Mouse (Mus musculus): ENCODE measurements around the gene Disp3. TPM values are rescaled to one million over a fixed set of nuclear protein-coding genes. Genes with fewer than 3 reads are reported as not detected.
A peak's percentile ranks its signal among the peaks of the same experiment; 100 is the strongest.

Disp3 gene
- total RNA-seq, 1 experiment from 2014 or later, result 0.26 TPM

GRCm38 (mm10) chr4:148215264-148215900 lies 72.4 kb downstream of the Disp3 start:
- no peak for DNase-seq

GRCm38 (mm10) chr4:148214460-148215136 lies 73.2 kb downstream of the Disp3 start:
- peak; percentile 14 for DNase-seq

DNA sequence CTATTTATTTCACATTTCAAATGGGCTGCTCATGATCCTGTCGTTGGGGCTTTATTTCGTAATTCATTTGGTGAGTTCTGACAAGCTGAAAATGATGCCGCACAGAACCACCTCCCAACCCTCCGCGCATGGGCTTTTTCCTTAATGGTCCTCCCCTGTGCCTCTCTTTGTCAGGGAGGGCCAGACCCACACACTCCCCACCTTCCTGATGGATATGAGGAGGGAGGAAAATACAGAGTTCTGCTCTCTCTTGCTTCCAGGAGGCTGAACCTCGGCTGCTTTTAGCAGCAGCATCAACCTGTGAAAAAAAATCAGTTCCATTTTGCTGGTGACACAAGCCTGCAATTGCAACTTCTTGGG lies 82.9 kb downstream of the Disp3 start:
- no peak for DNase-seq

DNA sequence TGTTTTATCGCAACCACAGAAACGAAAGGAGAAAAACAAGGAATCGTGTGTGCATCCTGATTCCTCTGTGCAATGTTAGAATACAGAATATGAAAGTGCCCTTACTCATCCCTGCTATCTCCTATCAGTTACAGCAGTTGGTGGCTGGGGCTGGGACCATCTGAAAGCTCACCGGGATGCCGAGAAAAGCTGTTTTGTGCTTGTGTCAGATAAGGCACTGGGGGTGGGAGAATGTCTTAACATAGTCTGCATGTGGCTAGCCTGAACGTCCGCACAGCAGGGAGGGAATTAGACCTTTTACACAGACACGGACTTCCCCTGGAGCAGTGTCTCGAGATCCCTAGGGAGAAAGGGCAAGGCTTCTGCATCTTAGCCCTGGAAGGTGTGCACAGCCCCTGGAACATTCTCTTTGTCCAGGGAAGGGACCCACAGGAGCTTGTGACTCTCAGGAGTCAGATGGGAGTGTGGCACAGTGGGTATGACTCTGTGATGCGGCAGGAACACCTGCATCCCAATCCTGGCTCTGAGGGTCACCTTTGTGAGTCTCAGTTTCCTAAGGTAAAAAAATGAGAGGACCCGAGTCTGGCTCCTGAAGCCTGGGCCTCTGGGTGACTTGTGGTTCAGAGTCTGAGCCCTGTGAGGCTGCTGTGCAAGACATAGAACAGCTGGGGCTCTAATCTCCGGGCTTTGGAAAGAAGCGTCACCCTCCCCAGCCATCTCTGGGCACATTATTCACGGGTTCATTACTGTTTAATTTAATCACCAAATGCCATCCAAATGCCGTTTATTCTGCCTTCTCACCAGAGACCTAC lies 83.5 kb downstream of the Disp3 start:
- DNase-seq, result no peak

- DNase-seq, result no peak
Measured at GRCm38 (mm10) chr4:148203557-148203956, 84.2 kb downstream of the Disp3 start.

- DNase-seq, result no peak
Measured at GRCm38 (mm10) chr4:148198721-148199120, 89.0 kb downstream of the Disp3 start.

- DNase-seq, result no peak
Measured at GRCm38 (mm10) chr4:148194400-148194799, 93.4 kb downstream of the Disp3 start.

DNA sequence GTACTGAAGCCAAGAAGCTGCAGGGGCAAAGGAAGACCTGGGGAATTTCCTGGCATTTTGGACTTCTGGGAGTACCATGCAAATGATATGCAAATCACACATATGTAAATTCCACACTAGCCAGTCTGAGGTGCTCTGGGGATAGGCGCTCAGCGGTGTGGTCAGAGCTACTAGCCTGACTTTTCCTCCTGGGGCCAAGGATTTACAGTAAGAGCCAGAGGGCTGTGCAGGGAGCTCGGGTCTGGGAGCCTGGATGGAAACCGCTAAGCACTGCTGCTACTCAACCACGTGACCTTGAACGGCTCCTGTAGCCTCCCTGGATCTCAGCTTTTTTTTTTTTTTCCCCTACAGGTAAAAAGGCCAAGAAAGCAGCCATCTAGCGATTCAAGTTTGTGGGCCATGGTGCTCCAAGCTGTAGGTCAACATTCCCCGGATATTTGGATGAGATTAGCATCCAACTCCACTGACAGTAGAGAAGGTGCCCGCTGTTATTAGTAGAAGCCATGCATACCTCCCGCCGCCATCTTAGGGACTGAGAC lies 95.0 kb downstream of the Disp3 start:
- no peak for DNase-seq

Other genes with a start within 250 kb of the Disp3 start
- 9.7 and 12.0 TPM in 2 replicates for gene Clcn6, start 249.1 kb downstream of the Disp3 start, total RNA-seq (2021)
- gene Mthfr, start 248.9 kb downstream of the Disp3 start, total RNA-seq (2021), result 42.6 and 46.6 TPM in 2 replicates
- gene Agtrap, start 199.9 kb downstream of the Disp3 start, total RNA-seq (2021), result 45.1 and 45.2 TPM in 2 replicates
- 20.0 and 21.2 TPM in 2 replicates for gene Mad2l2, start 157.6 kb downstream of the Disp3 start, total RNA-seq (2021)
- gene Draxin, start 157.3 kb downstream of the Disp3 start, total RNA-seq (2021), result 0.11 and 0.38 TPM in 2 replicates
- gene Fbxo6, start 135.8 kb downstream of the Disp3 start, total RNA-seq (2021), result 30.7 and 31.0 TPM in 2 replicates
- gene Fbxo44, start 127.5 kb downstream of the Disp3 start, total RNA-seq (2021), result 6.7 and 9.1 TPM in 2 replicates
- gene Fbxo2, start 127.3 kb downstream of the Disp3 start, total RNA-seq (2021), result 3.3 and 3.9 TPM in 2 replicates
- gene Ubiad1, start 156.8 kb upstream of the Disp3 start, total RNA-seq (2021), result 20.0 and 21.8 TPM in 2 replicates
- 65.5 and 67.5 TPM in 2 replicates for gene Mtor, start 160.6 kb upstream of the Disp3 start, total RNA-seq (2021)
- gene Angptl7, start 212.5 kb upstream of the Disp3 start, total RNA-seq (2021), result 1.4 and 2.3 TPM in 2 replicates